Mouse (Mus musculus): Measurements from ENCODE around the gene Olfr420.

The Olfr420 gene

DNA sequence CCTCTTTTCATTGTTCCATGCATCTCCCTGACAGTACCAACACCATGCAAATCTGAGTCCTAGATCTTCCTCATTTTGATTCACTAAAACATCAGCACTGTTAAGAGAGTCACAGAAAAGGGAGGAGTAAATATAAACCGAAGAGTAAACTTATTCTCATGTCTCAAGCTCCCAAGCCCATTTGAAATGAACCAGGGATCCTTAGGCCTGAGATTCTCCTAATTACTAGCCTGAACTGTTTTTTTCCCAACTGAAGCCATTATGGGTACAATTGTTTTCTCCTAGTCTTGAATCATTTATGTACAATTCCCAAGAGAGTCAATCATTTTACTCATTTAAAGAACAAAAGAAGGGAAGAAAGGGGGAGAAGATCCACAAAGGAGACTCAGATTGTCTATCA is at the start of gene Olfr420:
Gene Olfr420, plus strand, starts transcription at position 301 of the 400 bp plus-strand sequence.
- DNase-seq (ENCODE audit: low spot score) = no peak

- no peak for DNase-seq (ENCODE audit: low spot score)
These were observed 34.4 kb upstream of the Olfr420 start, which contains the start of gene Olfr231 for GRCm38 (mm10) chr1:174121062-174121461. Gene Olfr231 (minus strand): TSS chr1:174121162.

- DNase-seq (ENCODE audit: low spot score) = no peak
These were observed 24.2 kb upstream of the Olfr420 start, which contains the start of gene Olfr424 for GRCm38 (mm10) chr1:174131217-174131616. Gene Olfr424 (plus strand): TSS chr1:174131517.

- DNase-seq (ENCODE audit: low spot score) = no peak
These were observed 23.4 kb upstream of the Olfr420 start for GRCm38 (mm10) chr1:174131999-174132398.

- DNase-seq (ENCODE audit: low spot score) = no peak
These were observed 14.0 kb upstream of the Olfr420 start for GRCm38 (mm10) chr1:174141384-174141783.

DNA sequence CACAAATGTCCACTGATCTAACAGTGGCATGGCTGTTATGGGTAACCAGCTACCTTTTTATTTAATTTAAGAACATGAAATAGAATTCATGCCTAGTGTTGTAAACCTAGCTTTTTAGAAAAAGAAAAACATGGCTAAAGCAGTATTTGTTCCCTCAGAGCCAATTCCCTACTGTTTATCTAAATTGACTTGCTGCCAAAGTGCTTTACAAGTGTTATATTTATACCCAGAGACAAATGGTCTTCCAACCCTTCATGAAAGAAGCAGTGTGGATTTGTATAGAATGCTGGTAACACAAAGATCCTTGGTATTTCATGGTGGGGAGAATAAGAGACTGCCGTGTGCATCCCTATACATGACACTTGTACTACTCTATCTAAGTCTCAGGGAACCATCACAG is 8.7 kb upstream of the Olfr420 start:
- DNase-seq (ENCODE audit: low spot score) = no peak

GRCm38 (mm10) chr1:174149289-174149688 is 6.1 kb upstream of the Olfr420 start:
- no peak for DNase-seq (ENCODE audit: low spot score)

DNA sequence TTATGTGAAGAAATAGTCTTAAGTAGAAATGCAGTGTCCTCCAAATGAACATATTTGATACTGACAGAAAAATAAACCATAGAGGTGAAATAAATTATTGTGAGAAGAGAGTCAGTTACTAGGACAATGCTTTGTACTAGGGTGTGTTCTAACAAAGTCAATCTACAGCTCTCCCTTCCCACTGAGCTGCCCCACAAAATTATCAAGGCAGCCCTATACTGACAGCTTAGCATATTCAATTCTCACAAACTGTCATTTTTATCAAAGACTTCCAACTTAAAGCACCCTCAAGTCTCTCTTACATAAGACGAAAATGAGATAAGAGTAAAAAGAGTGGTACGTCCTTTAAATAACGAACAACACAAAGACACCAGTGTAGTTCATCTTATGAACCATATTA is 2.2 kb downstream of the Olfr420 start:
- no peak for DNase-seq (ENCODE audit: low spot score)

GRCm38 (mm10) chr1:174158512-174158911 is 3.1 kb downstream of the Olfr420 start:
- DNase-seq (ENCODE audit: low spot score) = no peak

GRCm38 (mm10) chr1:174159095-174159494 is 3.7 kb downstream of the Olfr420 start:
- DNase-seq (ENCODE audit: low spot score) = no peak

- no peak for DNase-seq (ENCODE audit: low spot score)
These were observed 13.6 kb downstream of the Olfr420 start for GRCm38 (mm10) chr1:174169024-174169423.

DNA sequence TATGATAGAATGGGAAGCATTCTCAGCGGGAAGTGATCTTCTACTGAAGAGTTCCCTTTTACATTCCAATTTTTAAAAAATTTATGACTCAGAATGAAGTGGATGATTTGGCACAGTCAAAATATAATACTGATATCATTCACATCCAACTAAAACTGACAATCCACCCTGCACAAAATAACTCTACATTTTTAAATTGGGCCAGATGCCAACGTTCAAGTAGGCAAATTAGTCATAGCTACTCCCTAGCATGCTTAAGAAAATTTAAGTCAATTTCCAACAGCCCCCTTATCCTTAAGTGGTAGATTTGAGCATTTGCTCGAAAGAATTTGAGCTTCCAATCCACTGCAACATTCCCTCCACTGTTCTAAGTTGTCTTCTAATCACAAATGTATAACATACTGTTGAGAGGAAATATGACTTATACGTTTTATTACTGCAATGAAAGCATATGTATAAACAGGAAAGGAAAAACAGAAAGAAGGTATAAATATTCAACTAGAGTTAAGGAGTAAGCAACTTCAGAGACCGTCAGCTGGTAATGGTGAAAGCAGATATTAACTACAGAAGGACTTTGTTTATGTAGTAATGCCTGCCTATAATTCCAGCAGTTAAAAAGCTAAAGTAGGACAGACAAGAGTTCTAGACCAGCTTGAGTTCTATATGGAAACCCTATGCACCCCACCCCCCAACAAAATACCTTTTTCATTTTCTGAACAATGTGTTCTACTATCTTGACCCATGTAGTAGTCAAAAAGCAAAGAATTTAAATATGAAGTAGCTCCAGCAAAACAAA is 15.5 kb downstream of the Olfr420 start:
- no peak for DNase-seq (ENCODE audit: low spot score)

DNA sequence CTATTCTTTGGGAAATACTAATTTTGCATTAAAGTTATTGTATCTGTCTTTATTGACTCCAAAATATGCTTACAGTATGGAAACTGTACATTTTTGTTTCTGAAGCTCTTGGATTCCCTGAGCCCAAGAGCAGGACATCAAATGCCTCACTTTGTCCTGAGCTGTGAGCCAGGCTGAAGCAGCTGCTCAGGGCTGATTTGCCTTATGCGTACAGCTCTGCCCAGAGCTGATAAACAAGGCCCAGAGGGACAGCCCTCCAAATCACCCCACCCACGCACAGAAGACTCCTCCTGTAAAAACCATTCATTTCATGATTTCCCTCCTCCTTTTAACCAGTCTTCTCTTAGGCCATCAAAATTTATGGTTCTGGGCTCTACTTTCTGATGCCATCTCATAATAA is 16.1 kb downstream of the Olfr420 start:
- DNase-seq (ENCODE audit: low spot score) = no peak

DNA sequence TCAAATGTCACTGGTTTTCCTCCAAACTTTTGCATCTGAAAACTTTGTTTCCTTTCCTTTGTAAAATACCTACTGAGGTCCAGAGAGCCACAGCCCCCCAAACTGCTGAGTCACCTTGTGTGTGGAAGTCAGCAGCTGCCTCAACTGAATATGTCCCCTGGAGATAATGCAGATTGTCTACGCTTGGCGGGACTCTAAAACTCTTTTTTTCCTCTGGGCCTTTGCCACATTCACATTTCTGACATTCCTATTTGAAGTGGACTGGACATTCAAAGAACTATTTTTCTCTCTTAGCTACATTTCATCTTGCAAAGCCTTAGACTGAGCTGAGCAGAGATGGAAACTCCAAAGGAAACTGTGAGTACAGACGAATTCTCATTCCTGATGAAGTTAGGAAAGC is 17.2 kb downstream of the Olfr420 start, which contains the start of gene Spta1:
Gene Spta1, plus strand, starts transcription at position 172 of the 400 bp plus-strand sequence.
- DNase-seq (ENCODE audit: low spot score) = no peak

DNA sequence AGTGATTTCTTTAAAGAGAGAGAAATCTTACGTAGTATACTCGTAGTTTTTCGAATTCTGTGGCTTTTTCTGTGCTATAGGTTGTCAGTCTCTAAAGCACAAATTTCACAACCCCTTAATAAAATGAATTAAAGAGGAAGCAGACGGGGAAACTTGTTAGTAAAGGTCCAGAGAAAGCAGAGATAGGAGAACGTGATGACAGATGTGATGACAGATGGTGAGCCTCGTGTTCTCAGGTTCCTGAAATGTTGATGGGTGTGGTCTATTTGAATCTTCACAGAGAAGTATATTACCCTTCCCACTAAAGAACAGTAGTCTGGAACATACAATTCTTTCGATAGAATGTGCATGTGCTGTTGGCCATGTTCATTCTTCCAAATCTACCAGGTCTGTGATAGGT is 49.3 kb downstream of the Olfr420 start:
- no peak for DNase-seq (ENCODE audit: low spot score)
